Mouse (Mus musculus): Measurements from ENCODE around the gene Grap2. TPM values are rescaled to one million over a fixed set of nuclear protein-coding genes. Genes with fewer than 3 reads are reported as not detected.

The Grap2 gene
- total RNA-seq, 2 experiments from 2014 or later, result 1.6 to 2.0 TPM

- no peak for DNase-seq
- intact Hi-C loops (cut with DNase I), result no loop called here
Measured at GRCm38 (mm10) chr15:80674700-80675099, 102.3 kb downstream of the Grap2 start.

DNA sequence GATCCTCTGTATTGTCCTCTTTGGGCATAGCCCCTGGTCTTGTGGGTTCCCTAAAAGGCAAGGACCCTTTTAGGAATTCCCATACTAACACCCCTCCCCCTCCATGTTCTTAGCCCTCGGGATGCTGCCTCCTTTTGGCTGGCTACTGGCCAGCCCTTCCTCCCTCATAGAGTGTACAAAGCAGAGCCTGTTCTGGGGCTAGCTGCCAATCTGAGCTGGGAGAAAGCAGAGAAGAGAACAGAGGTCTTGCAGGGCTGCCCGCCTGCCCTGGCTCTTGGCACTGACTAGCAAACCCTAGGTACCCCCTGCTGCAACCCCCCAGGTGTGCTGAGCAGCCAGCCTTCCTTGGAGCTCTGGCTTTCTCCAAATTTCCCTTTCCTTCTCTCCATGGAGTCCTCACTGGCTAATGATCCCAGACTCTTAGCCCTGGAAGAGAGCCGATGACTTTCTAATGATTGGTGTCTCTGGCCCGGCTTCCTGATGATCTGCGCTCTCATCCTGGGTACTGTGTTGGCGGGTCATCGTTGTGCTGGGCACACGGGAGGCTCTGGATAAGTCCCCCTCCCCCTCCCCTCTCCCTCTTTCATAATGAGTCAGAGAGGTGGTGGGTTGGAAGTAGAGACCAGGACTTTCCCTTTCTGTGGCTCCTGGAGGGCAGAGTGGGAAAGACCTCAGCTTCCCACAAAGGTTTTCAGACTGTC lies 107.3 kb downstream of the Grap2 start:
- DNase-seq, result peak; percentile 46 to 49
- intact Hi-C loops (cut with DNase I), result no loop called here

DNA sequence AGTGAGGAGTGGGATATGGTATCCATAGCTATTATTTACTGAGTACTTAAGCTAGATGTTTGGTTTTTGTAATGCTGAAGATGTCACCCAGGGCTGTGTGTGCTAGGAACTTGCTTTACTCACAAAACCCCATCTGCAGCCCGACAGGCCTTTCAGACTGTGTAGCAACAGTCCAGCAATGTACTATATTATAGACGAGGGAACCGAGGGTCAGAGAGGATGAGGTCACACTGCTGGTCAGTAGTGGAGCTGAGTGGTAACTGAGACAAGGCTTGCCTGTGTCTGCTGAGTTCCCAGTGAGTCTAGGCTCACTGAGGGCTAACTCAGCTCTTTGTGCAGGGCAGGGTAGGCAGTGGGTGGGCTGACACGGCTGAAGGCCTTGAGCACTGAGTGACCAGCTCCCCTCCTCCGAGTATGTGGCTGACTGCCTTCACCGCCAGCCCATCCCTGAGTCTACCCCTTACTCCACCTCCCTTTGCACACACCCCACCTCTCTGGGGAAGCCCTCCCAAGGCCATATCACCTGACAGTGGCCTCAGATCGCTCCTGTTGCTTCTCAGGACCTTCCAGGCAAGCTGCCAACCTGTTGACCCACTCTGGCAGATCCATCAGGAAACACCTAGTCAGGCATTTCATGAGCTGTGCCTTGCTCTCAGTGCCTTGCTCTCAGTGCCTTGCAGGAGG lies 108.1 kb downstream of the Grap2 start:
- DNase-seq, result peak; percentile 25 to 32
- intact Hi-C loops (cut with DNase I), result no loop called here

GRCm38 (mm10) chr15:80681466-80681881 lies 109.1 kb downstream of the Grap2 start:
- DNase-seq, result no peak
- intact Hi-C loops (cut with DNase I), result no loop called here

DNA sequence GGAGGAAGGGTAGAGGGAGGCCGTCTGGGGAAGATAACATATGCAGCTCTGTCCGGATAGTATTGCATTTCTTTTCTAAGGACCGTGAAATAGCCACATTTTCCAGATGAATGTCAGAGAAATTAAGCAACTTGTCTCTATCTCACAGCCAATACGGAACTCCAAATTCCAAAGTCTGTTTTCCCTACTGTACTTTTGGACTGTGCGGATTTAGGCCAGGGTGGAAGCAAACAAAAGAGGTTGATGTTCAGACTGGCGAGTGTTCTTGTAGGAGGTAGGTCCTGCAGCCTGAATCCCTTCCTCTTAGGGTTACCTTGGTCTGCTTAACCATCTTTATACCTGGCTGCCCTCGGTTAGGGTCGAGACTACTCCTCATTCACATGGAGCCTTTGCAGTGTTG lies 109.9 kb downstream of the Grap2 start:
- intact Hi-C loops (cut with DNase I), result no loop called here

GRCm38 (mm10) chr15:80683151-80683550 lies 110.8 kb downstream of the Grap2 start:
- DNase-seq, result no peak
- intact Hi-C loops (cut with DNase I), result no loop called here

More for the DNA sequence above, 109.9 kb downstream of the Grap2 start:
- no peak for DNase-seq

DNA sequence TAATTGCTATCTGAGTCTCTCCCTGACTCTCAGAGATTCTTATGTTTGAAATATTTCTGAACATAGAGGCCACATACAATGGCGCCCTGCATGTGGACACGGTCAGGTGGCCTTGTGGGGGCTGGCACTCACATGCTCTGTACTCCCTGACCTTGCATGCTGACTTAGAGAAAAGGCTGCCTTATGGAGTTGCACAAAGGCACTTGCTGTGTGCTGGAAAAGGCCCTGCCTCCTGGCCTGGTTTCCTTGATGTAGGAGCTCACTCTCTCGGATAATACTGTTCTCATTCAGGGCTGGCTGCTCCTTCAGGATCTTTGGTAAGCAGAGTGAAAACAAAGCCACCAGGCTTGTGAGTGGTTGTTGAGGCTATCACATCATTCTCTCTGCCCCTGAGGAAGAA lies 111.6 kb downstream of the Grap2 start:
- no peak for DNase-seq
- intact Hi-C loops (cut with DNase I), result no loop called here

- intact Hi-C loops (cut with DNase I), result no loop called here
- DNase-seq, result no peak
Measured at GRCm38 (mm10) chr15:80684786-80685602, 112.6 kb downstream of the Grap2 start.

DNA sequence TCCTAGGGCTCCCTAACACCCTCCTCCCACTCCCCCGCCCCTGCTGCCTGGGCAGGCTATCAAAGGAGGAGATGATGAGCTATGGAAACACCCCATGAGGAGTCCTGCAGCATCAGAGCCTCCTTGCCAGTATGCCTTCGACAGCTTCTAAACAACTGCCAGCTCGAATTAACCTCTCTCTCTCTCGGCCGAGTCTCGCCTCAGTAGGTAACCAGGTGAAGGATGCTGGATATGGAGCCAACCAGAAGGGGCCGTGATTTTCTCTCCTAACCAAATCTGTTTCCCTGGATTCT lies 113.2 kb downstream of the Grap2 start:
- no peak for DNase-seq
- intact Hi-C loops (cut with DNase I), result no loop called here

DNA sequence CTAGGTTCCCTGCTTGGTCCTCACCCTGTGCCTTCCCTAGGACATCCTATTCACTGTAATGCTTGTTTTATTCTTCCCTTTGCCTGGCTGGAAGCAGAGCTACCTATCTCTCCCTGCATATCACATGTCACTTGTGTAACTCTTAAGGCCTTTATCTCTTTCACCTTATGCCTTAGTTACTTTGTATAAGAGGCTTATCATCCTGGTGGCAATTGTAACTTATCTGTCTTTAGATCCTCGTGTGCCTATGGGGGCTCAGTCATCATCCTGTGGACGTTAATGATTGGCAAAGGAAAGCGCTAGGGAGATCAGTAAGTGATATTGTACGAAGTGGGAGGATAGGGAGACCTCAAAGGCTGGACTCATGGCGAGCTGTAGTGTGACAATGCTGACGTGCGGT lies 116.1 kb downstream of the Grap2 start:
- no peak for DNase-seq

GRCm38 (mm10) chr15:80693492-80693891 lies 121.1 kb downstream of the Grap2 start:
- no peak for DNase-seq
- intact Hi-C loops (cut with DNase I), result no loop called here

More for the DNA sequence above, 116.1 kb downstream of the Grap2 start:
- intact Hi-C loops (cut with DNase I), result no loop called here

GRCm38 (mm10) chr15:80694125-80694910 lies 121.9 kb downstream of the Grap2 start:
- intact Hi-C loops (cut with DNase I), result loop anchor here (1.0 to 2.0 kb wide), 4 partner anchors 60 to 428 kb away; no protein-coding TSS in a partner anchor
- peak; percentile 54 to 79 for DNase-seq

GRCm38 (mm10) chr15:80697564-80697963 lies 125.2 kb downstream of the Grap2 start:
- no peak for DNase-seq
- intact Hi-C loops (cut with DNase I), result no loop called here

- no peak for DNase-seq
- intact Hi-C loops (cut with DNase I), result loop anchor here (5.0 kb wide), 1 partner anchor 614 kb away; no protein-coding TSS in a partner anchor
Measured at GRCm38 (mm10) chr15:80701481-80702257, 129.3 kb downstream of the Grap2 start.

Small RNA genes within 50 kb of the gene (microRNA-seq; reads per million reads assigned to microRNA genes)
- gene Mir6957, result 0 reads per million in 2 experiments

Other genes with a start within 250 kb of the Grap2 start
- gene Enthd1, start 7.4 kb upstream of the Grap2 start, total RNA-seq (2021), result not detected
- gene Fam83f, start 99.3 kb downstream of the Grap2 start, total RNA-seq (2021), result under 1 TPM; 0.19 to 0.22 TPM
- 10 to 100 TPM; 56.1 to 56.4 TPM for gene Tnrc6b, start 138.7 kb downstream of the Grap2 start, total RNA-seq (2021)

All from heart, postnatal 10 days (tissue).